ENCODE assay signal across 27 mouse cellular contexts in the genomic region with DNA sequence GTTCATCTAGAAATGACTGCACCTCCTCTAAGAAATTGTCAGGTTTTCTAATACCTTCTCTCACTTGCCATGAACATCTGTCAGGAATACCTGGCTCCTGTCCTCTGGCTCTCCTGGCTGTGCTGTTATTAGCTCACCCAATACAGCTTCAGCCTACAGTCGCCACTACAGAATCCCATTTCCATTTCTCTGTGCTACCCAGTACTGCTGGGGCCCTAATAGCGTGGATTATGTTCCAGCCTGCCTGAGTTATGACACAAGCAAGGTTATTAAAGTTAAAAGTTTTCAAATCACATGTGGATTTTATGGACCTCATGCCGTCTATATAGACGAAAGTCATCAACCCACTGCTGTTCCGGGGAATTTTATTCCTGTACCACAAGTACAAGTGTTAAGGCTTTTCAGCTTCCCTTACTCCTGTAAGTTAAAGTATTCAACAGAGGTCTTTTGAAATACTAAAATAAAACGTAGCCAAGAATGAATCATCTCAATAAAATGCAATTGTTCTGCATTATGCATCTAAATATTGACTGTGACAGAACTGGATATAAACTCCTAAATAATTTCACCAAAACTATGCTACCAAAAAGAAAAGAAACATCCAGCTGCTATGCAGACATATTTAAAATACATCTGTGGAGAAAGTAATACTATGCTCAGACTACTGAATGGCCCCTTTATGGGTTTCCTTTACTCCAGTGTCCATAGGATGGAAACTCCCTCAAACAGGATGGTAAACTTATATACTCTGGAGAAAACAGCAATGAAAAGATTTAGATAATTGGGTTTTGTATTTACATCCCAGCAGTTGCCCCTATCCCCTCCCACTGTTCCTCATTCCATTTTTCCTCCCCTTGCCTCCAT.
DNase-seq lines count a peak whose midpoint lies in the region; ATAC-seq lines count a peak whose summit lies in the region.
"Had no signal": no experiment of that assay in that cellular context is flagged by ENCODE, and none has a peak within 500 bp of the region (broad histone marks: within the 10 kb centered on the region; RNA-seq: fewer than 3 reads in every experiment).

No protein-coding gene starts in this region.

- H3K4me2 ChIP-seq in limb, embryonic 12.5 days, result no peak overlapping the region
- H3K4me2 ChIP-seq in limb, embryonic 13.5 days (replicated peaks), result no peak overlapping the region
- H3K4me2 ChIP-seq in limb, embryonic 15.5 days, result no peak overlapping the region
- no peak overlapping the region for H3K4me2 ChIP-seq in midbrain, embryonic 11.5 days
- H3K4me2 ChIP-seq: embryonic facial prominence, embryonic 13.5 days; embryonic facial prominence, embryonic 15.5 days; forebrain, embryonic 12.5 days had no signal

- H3K27me3 ChIP-seq in limb, embryonic 12.5 days, result no peaks in the 10 kb centered on the region
- H3K27me3 ChIP-seq in limb, embryonic 10.5 days (ENCODE audit: low read depth, poor library complexity, severe bottlenecking), result no peaks in the 10 kb centered on the region
- no peaks in the 10 kb centered on the region for H3K27me3 ChIP-seq in limb, embryonic 13.5 days
- no peaks in the 10 kb centered on the region for H3K27me3 ChIP-seq in limb, embryonic 15.5 days
- H3K27me3 ChIP-seq in midbrain, embryonic 11.5 days (ENCODE audit: control insufficient read depth, insufficient read depth, low read length), result no peaks in the 10 kb centered on the region
- H3K27me3 ChIP-seq: CH12.LX; embryonic facial prominence, embryonic 13.5 days; embryonic facial prominence, embryonic 15.5 days; forebrain, embryonic 12.5 days had no signal

- ATAC-seq in limb, embryonic 12.5 days (ENCODE audit: insufficient number of reproducible peaks, insufficient read depth, low FRiP score, low TSS enrichment, low read depth), result peak; percentile 86
- peak; percentile 86 for ATAC-seq in limb, embryonic 13.5 days (ENCODE audit: low FRiP score, low read depth)
- peak; percentile 69; the same call in 1 of the 2 replicates for ATAC-seq in limb, embryonic 15.5 days (ENCODE audit: insufficient number of reproducible peaks, low FRiP score, low TSS enrichment, low read depth)
- no peak for ATAC-seq in midbrain, embryonic 11.5 days (ENCODE audit: low FRiP score)
- ATAC-seq: CD4-positive, CD25-positive, alpha-beta regulatory T cell, adult 4 months; forebrain, embryonic 14.5 days; forebrain, embryonic 16.5 days had no signal

- H3K9ac ChIP-seq in limb, embryonic 12.5 days (replicated peaks), result no peak overlapping the region
- H3K9ac ChIP-seq in limb, embryonic 13.5 days, result no peak overlapping the region
- no peak overlapping the region for H3K9ac ChIP-seq in limb, embryonic 15.5 days
- H3K9ac ChIP-seq in midbrain, embryonic 11.5 days (ENCODE audit: low read length), result no peak overlapping the region
- H3K9ac ChIP-seq: embryonic facial prominence, embryonic 13.5 days; embryonic facial prominence, embryonic 15.5 days; forebrain, embryonic 12.5 days had no signal

- no peaks in the 10 kb centered on the region for H3K36me3 ChIP-seq in limb, embryonic 12.5 days
- no peaks in the 10 kb centered on the region for H3K36me3 ChIP-seq in limb, embryonic 10.5 days
- H3K36me3 ChIP-seq in limb, embryonic 13.5 days, result no peaks in the 10 kb centered on the region
- no peaks in the 10 kb centered on the region for H3K36me3 ChIP-seq in limb, embryonic 15.5 days
- H3K36me3 ChIP-seq in midbrain, embryonic 11.5 days (ENCODE audit: control insufficient read depth, insufficient read depth, low read length), result no peaks in the 10 kb centered on the region
- H3K36me3 ChIP-seq: embryonic facial prominence, embryonic 13.5 days; embryonic facial prominence, embryonic 15.5 days; forebrain, embryonic 10.5 days; forebrain, embryonic 12.5 days; G1E had no signal

- no peaks in the 10 kb centered on the region for H3K9me3 ChIP-seq in limb, embryonic 12.5 days
- no peaks in the 10 kb centered on the region for H3K9me3 ChIP-seq in limb, embryonic 10.5 days (replicated peaks)
- H3K9me3 ChIP-seq in limb, embryonic 13.5 days, result no peaks in the 10 kb centered on the region
- no peaks in the 10 kb centered on the region for H3K9me3 ChIP-seq in limb, embryonic 15.5 days
- no peaks in the 10 kb centered on the region for H3K9me3 ChIP-seq in midbrain, embryonic 11.5 days (ENCODE audit: control insufficient read depth, low read length)
- H3K9me3 ChIP-seq: embryonic facial prominence, embryonic 13.5 days; embryonic facial prominence, embryonic 15.5 days; forebrain, embryonic 10.5 days; forebrain, embryonic 12.5 days had no signal

- peaks cover 4% of the 10 kb centered on the region; the same call in 1 of the 2 replicates for H3K4me1 ChIP-seq in limb, embryonic 12.5 days (replicated peaks)
- H3K4me1 ChIP-seq in limb, embryonic 10.5 days, result no peaks in the 10 kb centered on the region
- peaks cover 5% of the 10 kb centered on the region for H3K4me1 ChIP-seq in limb, embryonic 13.5 days
- peaks cover 2% of the 10 kb centered on the region; the same call in 1 of the 2 replicates for H3K4me1 ChIP-seq in limb, embryonic 15.5 days
- no peaks in the 10 kb centered on the region for H3K4me1 ChIP-seq in midbrain, embryonic 11.5 days (ENCODE audit: control insufficient read depth, insufficient read depth, low read length)
- H3K4me1 ChIP-seq: embryonic facial prominence, embryonic 13.5 days; embryonic facial prominence, embryonic 15.5 days; forebrain, embryonic 10.5 days had no signal

- no peak for DNase-seq in limb, embryonic 10.5 days (ENCODE audit: low spot score)
- no peak for DNase-seq in midbrain, embryonic 11.5 days (ENCODE audit: low spot score, missing footprints)
- DNase-seq in MN1 (ENCODE audit: low spot score), result no peak
- DNase-seq: adrenal gland, adult 2 months; adrenal gland, postnatal 10 days; adrenal gland, postnatal 25 days; B cell, adult 2 months; cerebellum, adult 11 months; cerebellum, adult 18-20 months; cerebellum, adult 8-10 months; cerebellum, adult 9-11 months; cerebellum, postnatal 14 days; cerebellum, postnatal 36 days; embryo, embryonic 11 days had no signal

- no peak overlapping the region for H3K4me3 ChIP-seq in limb, embryonic 12.5 days (replicated peaks)
- no peak overlapping the region for H3K4me3 ChIP-seq in limb, embryonic 10.5 days
- H3K4me3 ChIP-seq in limb, embryonic 13.5 days, result no peak overlapping the region
- H3K4me3 ChIP-seq in limb, embryonic 15.5 days, result no peak overlapping the region
- no peak overlapping the region for H3K4me3 ChIP-seq in midbrain, embryonic 11.5 days (ENCODE audit: low read depth, low read length)
- H3K4me3 ChIP-seq: embryonic facial prominence, embryonic 13.5 days; embryonic facial prominence, embryonic 15.5 days; erythroblast, embryonic 14.5 days; forebrain, embryonic 10.5 days; forebrain, embryonic 12.5 days had no signal

- H3K27ac ChIP-seq in limb, embryonic 12.5 days, result no peak overlapping the region
- H3K27ac ChIP-seq in limb, embryonic 10.5 days, result no peak overlapping the region
- peak overlapping the region; percentile 16; the same call in 1 of the 2 replicates for H3K27ac ChIP-seq in limb, embryonic 13.5 days
- H3K27ac ChIP-seq in limb, embryonic 15.5 days, result peak overlapping the region; percentile 22; the same call in 1 of the 2 replicates
- no peak overlapping the region for H3K27ac ChIP-seq in midbrain, embryonic 11.5 days (ENCODE audit: low read depth, low read length)
- H3K27ac ChIP-seq: embryonic facial prominence, embryonic 13.5 days; embryonic facial prominence, embryonic 15.5 days; forebrain, embryonic 10.5 days; forebrain, embryonic 12.5 days had no signal

- WGBS in limb, embryonic 12.5 days, result 34% methylated on average over 6 of the region's 6 CpGs
- WGBS in limb, embryonic 10.5 days, result 88% methylated on average over 6 of the region's 6 CpGs
- WGBS in limb, embryonic 13.5 days, result 23% methylated on average over 6 of the region's 6 CpGs
- WGBS in limb, embryonic 15.5 days, result 23% methylated on average over 6 of the region's 6 CpGs
- 84% methylated on average over 6 of the region's 6 CpGs for WGBS in midbrain, embryonic 11.5 days

Comparison
In these comparisons a context has a peak if more than half of its experiments do, and no peak if none do; other contexts are left out.
1. H3K27ac ChIP-seq: peak in limb, embryonic 13.5 days (single experiment) and limb, embryonic 15.5 days (single experiment); none in limb, embryonic 12.5 days (single experiment), limb, embryonic 10.5 days (single experiment) and midbrain, embryonic 11.5 days (single experiment).